Mouse (Mus musculus): ENCODE measurements around the gene Gm42791.

Gm42791 gene

GRCm38 (mm10) chr5:148978458-148979165 is 16.3 kb downstream of the Gm42791 start:
- DNase-seq (ENCODE audit: low read depth, low spot score), result no peak

- no peak for DNase-seq (ENCODE audit: low read depth, low spot score)
Observed at GRCm38 (mm10) chr5:148977698-148978457, 17.1 kb downstream of the Gm42791 start.

GRCm38 (mm10) chr5:148976876-148977275 is 18.1 kb downstream of the Gm42791 start:
- DNase-seq (ENCODE audit: low read depth, low spot score), result no peak

GRCm38 (mm10) chr5:148975035-148975434 is 19.9 kb downstream of the Gm42791 start:
- no peak for DNase-seq (ENCODE audit: low read depth, low spot score)

DNA sequence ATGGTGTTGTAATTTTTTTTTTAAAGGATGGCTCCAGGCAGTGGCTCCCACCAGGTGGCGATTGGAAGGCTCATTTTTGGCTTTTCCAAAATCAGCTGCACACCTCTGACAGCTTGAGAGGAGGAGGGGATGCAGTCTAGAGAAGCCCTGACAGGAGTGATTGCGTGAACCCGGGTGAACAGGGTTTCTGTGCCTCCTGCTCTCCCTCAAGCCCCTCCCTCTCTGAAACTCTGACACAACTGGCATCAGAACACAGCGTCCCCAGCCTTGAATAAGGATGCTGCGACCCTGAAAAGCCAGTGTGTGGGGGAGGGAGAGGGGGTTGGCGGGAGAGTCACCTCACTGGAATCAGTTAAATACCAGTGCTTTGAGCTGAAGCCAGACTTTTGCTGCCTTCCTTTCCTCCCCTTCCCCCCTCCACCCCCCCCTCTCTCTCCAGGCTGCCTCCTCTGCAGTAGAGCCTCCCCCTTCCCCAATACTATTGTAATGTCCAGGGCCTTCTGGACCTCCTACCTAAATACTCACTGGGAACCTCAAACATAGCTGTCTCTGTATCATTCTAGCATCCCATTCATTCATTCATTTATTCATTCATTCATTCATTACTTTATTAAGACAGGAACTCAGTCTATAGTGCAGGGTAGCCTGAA is 21.8 kb downstream of the Gm42791 start:
- DNase-seq (ENCODE audit: low read depth, low spot score), result no peak

GRCm38 (mm10) chr5:148972167-148972566 is 22.8 kb downstream of the Gm42791 start:
- no peak for DNase-seq (ENCODE audit: low read depth, low spot score)

GRCm38 (mm10) chr5:148969648-148970047 is 25.3 kb downstream of the Gm42791 start:
- DNase-seq (ENCODE audit: low read depth, low spot score), result no peak

- DNase-seq (ENCODE audit: low read depth, low spot score), result no peak
Observed at GRCm38 (mm10) chr5:148968958-148969576, 25.9 kb downstream of the Gm42791 start.

DNA sequence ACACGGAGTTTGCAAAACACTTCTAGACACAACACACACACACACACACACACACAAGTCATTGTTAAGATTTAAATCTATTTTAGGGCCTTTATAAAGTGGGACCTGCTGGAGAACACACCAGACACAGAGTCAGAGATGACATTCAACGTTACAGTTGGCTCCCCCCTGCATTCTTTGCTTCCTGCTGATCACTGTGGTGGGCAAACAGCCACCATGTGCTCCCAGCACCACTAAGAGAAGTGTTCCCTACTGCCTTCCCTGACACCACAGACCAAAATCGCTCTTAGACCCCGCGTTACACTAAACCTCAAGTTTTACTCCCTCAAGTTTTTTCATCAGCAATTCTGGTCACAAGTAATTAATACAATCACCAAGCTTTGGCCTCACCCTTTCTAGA is 26.8 kb downstream of the Gm42791 start:
- no peak for DNase-seq (ENCODE audit: low read depth, low spot score)

- peak; percentile 80 for DNase-seq (ENCODE audit: low read depth, low spot score)
Observed at GRCm38 (mm10) chr5:148966395-148966794, 28.6 kb downstream of the Gm42791 start.

GRCm38 (mm10) chr5:148965691-148966333 is 29.1 kb downstream of the Gm42791 start:
- DNase-seq (ENCODE audit: low read depth, low spot score), result peak; percentile 99

GRCm38 (mm10) chr5:148965089-148965591 is 29.8 kb downstream of the Gm42791 start:
- peak; percentile 92 for DNase-seq (ENCODE audit: low read depth, low spot score)

GRCm38 (mm10) chr5:148964251-148964650 is 30.7 kb downstream of the Gm42791 start:
- peak; percentile 40 for DNase-seq (ENCODE audit: low read depth, low spot score)

GRCm38 (mm10) chr5:148960211-148960610 is 34.7 kb downstream of the Gm42791 start:
- no peak for DNase-seq (ENCODE audit: low read depth, low spot score)

DNA sequence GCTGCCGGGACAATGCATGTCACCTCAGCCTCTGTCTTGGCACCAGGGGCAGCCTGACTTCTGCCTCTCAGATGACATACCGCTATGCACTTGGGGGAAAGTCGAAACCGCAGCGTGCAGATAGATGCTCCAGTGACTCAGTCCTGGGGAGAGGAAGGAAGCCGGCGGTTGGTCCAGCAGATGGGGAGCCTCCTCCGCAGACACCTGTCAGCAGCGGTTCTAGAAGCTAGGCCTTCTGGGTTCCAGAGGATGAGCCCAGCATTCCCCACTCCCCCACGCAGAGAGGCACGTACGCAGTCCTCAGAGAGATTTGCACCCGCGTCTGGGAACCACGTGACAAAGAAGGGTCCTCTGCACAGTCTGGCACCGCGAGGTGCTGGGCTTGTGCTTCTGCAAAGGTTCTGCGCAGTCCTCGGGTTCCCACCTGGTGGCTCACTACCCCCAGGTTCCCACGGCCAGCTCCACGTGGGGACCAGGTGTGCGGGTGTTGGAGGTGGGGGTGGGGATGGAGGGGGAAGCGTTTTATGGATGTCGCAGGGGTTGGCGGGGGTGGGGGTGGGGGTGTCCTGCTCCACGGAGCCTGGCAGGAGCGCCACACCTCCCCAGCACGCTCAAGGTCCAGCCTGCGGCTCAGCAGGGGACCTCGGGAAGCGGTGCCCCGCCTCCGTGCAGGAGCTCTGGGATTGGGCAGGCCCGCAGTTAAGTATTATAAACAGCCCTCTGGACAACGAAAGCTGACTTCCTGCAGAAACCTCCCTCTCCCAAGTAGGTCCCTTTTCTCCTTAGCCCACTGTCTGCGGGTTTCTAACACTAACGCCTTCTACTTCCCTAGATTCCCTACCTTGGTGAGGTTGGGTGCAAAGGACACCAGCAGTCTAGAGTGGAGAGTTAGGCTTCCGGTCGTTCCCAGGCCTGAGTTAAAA is 35.6 kb downstream of the Gm42791 start:
- no peak for DNase-seq (ENCODE audit: low read depth, low spot score)

DNA sequence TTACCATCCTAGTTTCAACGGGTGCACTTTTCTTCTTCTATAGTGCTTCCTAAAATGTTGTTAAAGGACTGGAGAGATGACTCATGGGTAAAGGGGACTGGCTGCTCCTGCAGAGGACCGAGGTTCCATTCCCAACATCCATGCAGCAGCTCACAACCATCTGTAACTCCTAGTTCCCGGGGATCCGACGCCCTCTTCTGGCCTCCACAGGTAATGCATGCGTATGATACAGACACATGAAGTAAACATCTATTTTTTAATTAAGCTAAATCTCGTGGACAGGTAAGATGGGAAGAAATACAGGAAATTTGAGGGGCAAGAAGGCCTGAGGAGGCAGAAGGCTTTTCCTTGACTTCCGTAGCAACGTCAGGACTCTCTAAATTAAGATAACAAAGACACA is 36.6 kb downstream of the Gm42791 start:
- no peak for DNase-seq (ENCODE audit: low read depth, low spot score)

GRCm38 (mm10) chr5:148956898-148957535 is 37.9 kb downstream of the Gm42791 start:
- no peak for DNase-seq (ENCODE audit: low read depth, low spot score)

- DNase-seq (ENCODE audit: low read depth, low spot score), result no peak
Observed at GRCm38 (mm10) chr5:148956091-148956490, 38.9 kb downstream of the Gm42791 start.

DNA sequence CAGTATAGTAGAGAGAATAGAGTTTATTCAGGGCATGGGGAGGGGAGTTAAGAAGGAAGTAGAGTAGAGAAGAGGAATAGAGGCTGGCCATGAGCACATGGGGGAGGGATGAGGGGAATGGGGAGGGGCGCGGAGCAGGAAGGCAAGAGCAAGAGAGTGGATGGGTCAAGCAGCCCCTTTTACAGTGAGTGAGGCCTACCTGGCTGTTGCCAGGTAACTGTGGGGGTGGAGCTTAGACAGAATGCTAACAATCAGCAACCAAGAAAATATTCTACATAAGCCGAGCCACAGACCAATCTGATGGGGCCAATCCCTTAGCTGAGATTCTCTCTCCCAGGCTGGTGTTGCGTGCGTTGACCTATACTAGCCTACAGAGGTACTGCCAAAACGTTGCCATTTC is 39.4 kb downstream of the Gm42791 start:
- no peak for DNase-seq (ENCODE audit: low read depth, low spot score)
